Mouse (Mus musculus): Measurements from ENCODE around the gene Lrrc4c.

DNA sequence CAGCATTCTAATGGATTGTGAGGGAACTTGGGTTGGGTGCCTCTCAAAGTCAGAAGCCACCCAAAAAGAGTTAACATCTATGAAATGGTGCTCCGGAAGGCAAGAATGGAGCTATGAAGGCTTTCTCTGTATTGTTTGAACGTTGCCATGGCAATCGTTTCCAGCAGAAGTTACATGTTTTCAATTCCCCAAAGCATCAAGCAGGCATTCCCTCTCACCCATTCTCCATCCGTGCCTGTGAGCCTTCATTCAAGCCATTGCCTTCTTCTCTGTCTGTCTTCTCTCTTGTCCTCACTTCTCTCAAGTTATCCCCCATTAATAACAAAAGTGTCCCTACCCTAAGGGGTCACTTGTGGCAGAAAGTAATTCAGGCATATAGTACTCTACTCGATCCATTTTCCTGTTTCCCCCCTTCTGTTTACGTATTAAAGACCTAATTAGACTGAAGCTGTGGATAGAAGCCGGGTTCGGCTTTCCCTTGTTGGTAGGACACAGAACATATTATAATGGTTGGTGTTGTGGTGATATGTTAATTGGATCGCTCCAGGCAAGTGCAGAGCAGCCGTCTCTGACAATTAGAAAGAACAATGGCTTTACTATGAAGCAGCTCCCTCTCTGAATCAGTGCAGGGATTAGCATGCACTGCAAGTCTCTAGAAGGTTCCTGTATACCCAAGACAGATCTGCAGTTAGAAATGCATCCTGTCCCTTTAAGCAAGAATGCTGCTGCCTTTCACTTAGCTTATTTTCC lies 1160.4 kb downstream of the Lrrc4c start:
- TF ChIP-seq CTCF (IDR thresholded peaks at IDR 0.05; ENCODE audit: borderline replicate concordance, extremely low read depth, insufficient read depth, insufficient read length) (no peak), POLR2A (IDR thresholded peaks at IDR 0.05; ENCODE audit: borderline replicate concordance, extremely low read depth, insufficient read depth, insufficient read length, poor library complexity, severe bottlenecking) (no peak)
